Mouse (Mus musculus) MEL (cell line): ENCODE measurements around the gene Ephb2. TPM values are rescaled to one million over a fixed set of nuclear protein-coding genes. Genes with fewer than 3 reads are reported as not detected.

Experiments used
- DNase-seq: peaks from one replicate; pipeline ENCODE4 v3.0.0; 2011; ENCODE audit warnings: low read depth, low spot score
- H3K27ac ChIP-seq: 2 replicates; pipeline ENCODE4 v1.5.1; 2012; ENCODE audit warnings: low read depth, mild to moderate bottlenecking, control low read depth, low read length, moderate library complexity; ENCODE audit not compliant: control insufficient read depth
- H3K27me3 ChIP-seq, 2 experiments: fragments of 150-350 bp in 1 of 2; sonication (generic) in 1 of 2; 2 replicates each; pipeline ENCODE4 v1.6.1; 2012; ENCODE audit warnings: low read length in 2 of 2, mild to moderate bottlenecking in 2 of 2, improper control_type of control experiment in 1 of 2, moderate library complexity in 1 of 2; ENCODE audit not compliant: insufficient read depth in 2 of 2, control insufficient read depth in 1 of 2
- H3K36me3 ChIP-seq, 2 experiments: 2 replicates each; pipeline ENCODE4 v1.6.1; 2012 to 2014; ENCODE audit warnings: low read length in 2 of 2, improper control_type of control experiment in 1 of 2, inconsistent platforms in 1 of 2, mild to moderate bottlenecking in 1 of 2; ENCODE audit not compliant: insufficient read depth in 2 of 2, control insufficient read depth in 1 of 2
- H3K4me1 ChIP-seq, 2 experiments: fragments of 150-350 bp in 1 of 2; sonication (generic) in 1 of 2; 2 replicates each; pipeline ENCODE4 v1.6.1; 2012; ENCODE audit warnings: low read length in 2 of 2, improper control_type of control experiment in 1 of 2, mild to moderate bottlenecking in 1 of 2; ENCODE audit not compliant: insufficient read depth in 2 of 2, control insufficient read depth in 1 of 2
- H3K4me3 ChIP-seq, 2 experiments: fragments of 150-350 bp in 1 of 2; sonication (generic) in 1 of 2; 2 replicates each; pipeline ENCODE4 v1.5.1; 2012; ENCODE audit warnings: low read depth in 2 of 2, low read length in 2 of 2, mild to moderate bottlenecking in 2 of 2, moderate library complexity in 2 of 2, control low read depth in 1 of 2, improper control_type of control experiment in 1 of 2; ENCODE audit not compliant: control insufficient read depth in 1 of 2, insufficient read depth in 1 of 2
- H3K79me2 ChIP-seq: 2 replicates; pipeline ENCODE4 v1.6.1; 2012; ENCODE audit warnings: mild to moderate bottlenecking, low read length, moderate library complexity; ENCODE audit not compliant: control insufficient read depth, poor library complexity, insufficient read depth
- H3K9ac ChIP-seq: 2 replicates; pipeline ENCODE4 v1.6.1; 2012; ENCODE audit warnings: low read depth, mild to moderate bottlenecking, control low read depth, low read length, moderate library complexity; ENCODE audit not compliant: control insufficient read depth, poor library complexity, severe bottlenecking
- H3K9me3 ChIP-seq: fragments of 150-350 bp; sonication (generic); replicated peaks from 2 replicates; pipeline ENCODE4 v1.6.1; 2012; ENCODE audit warnings: mild to moderate bottlenecking, low read length, improper control_type of control experiment, moderate library complexity; ENCODE audit not compliant: insufficient read depth
- CTCF ChIP-seq, 3 experiments: IDR thresholded peaks in 2 of 3; conservative IDR thresholded peaks in 1 of 3; 2 replicates each; pipeline ENCODE4 v1.5.1; 2011 to 2012; ENCODE audit warnings: low read length in 3 of 3, low read depth in 2 of 3, mild to moderate bottlenecking in 2 of 3, improper control_type of control experiment in 1 of 3, inconsistent platforms in 1 of 3, mixed read lengths in 1 of 3, moderate library complexity in 1 of 3; ENCODE audit not compliant: control insufficient read depth in 1 of 3, insufficient read depth in 1 of 3, poor library complexity in 1 of 3, severe bottlenecking in 1 of 3
- EP300 ChIP-seq, 2 experiments: IDR thresholded peaks; 2 replicates each; pipeline ENCODE4 v1.6.1; 2011; ENCODE audit warnings: improper control_type of control experiment in 2 of 2, low read length in 2 of 2, low read depth in 1 of 2, mild to moderate bottlenecking in 1 of 2
- GABPA ChIP-seq: IDR thresholded peaks from 2 replicates; pipeline ENCODE4 v1.6.1; 2012; ENCODE audit warnings: low read depth, mild to moderate bottlenecking, inconsistent platforms, low read length, improper control_type of control experiment, moderate library complexity
- JUND ChIP-seq: IDR thresholded peaks from 2 replicates; pipeline ENCODE4 v1.6.1; 2011; ENCODE audit warnings: low read depth, mild to moderate bottlenecking, improper control_type of control experiment, low read length
- MAFK ChIP-seq: IDR thresholded peaks from 2 replicates; pipeline ENCODE4 v1.6.1; 2011; ENCODE audit warnings: low read depth, mild to moderate bottlenecking, low read length, improper control_type of control experiment, borderline replicate concordance
- MEF2A ChIP-seq: IDR thresholded peaks from 2 replicates; pipeline ENCODE4 v1.6.1; 2014; ENCODE audit warnings: low read depth, mild to moderate bottlenecking, inconsistent platforms, low read length, improper control_type of control experiment; ENCODE audit not compliant: poor library complexity, insufficient replicate concordance, severe bottlenecking; ENCODE audit errors: extremely low read depth
- MYB ChIP-seq: IDR thresholded peaks from 2 replicates; pipeline ENCODE4 v1.6.1; 2011; ENCODE audit warnings: mild to moderate bottlenecking, low read depth, low read length, improper control_type of control experiment
- MYC ChIP-seq: IDR thresholded peaks from 2 replicates; pipeline ENCODE4 v1.6.1; 2011; ENCODE audit warnings: low read depth, mild to moderate bottlenecking, low read length, improper control_type of control experiment, moderate library complexity
- NRF1 ChIP-seq: IDR thresholded peaks from 2 replicates; pipeline ENCODE4 v1.6.1; 2014; ENCODE audit warnings: low read depth, mild to moderate bottlenecking, inconsistent platforms, low read length, improper control_type of control experiment, moderate library complexity; ENCODE audit not compliant: poor library complexity, insufficient read depth, severe bottlenecking
- RAD21 ChIP-seq: IDR thresholded peaks from 2 replicates; pipeline ENCODE4 v1.6.1; 2011; ENCODE audit warnings: mild to moderate bottlenecking, low read depth, low read length, improper control_type of control experiment
- RCOR1 ChIP-seq: IDR thresholded peaks from 2 replicates; pipeline ENCODE4 v1.6.1; 2012; ENCODE audit warnings: low read depth, mild to moderate bottlenecking, inconsistent platforms, low read length, improper control_type of control experiment
- SMC3 ChIP-seq: IDR thresholded peaks from 2 replicates; pipeline ENCODE4 v1.6.1; 2011; ENCODE audit warnings: low read depth, low read length, improper control_type of control experiment
- TBP ChIP-seq: IDR thresholded peaks from 2 replicates; pipeline ENCODE4 v1.8.0; 2011; ENCODE audit warnings: low read depth, low read length, improper control_type of control experiment
- ZC3H11A ChIP-seq: IDR thresholded peaks from 2 replicates; pipeline ENCODE4 v1.6.1; 2012; ENCODE audit warnings: low read depth, mild to moderate bottlenecking, inconsistent platforms, low read length, improper control_type of control experiment
- ZKSCAN1 ChIP-seq: IDR thresholded peaks from 2 replicates; pipeline ENCODE4 v1.6.1; 2012; ENCODE audit warnings: low read depth, mild to moderate bottlenecking, inconsistent platforms, low read length, improper control_type of control experiment, moderate library complexity
- ZNF384 ChIP-seq: IDR thresholded peaks from 2 replicates; pipeline ENCODE4 v1.6.1; 2012; ENCODE audit warnings: low read depth, mild to moderate bottlenecking, inconsistent platforms, low read length, improper control_type of control experiment
- polyA plus RNA-seq, 2 experiments: library from polyadenylated mRNA; stranded (reverse) in 1 of 2; unstranded in 1 of 2; fragments of >175 nt in 1 of 2; fragments of >200 nt in 1 of 2; gene quantifications; 2 replicates each; pipeline versions ENCODE4 v1.2.1 to v1.2.4; 2012; ENCODE audit warnings: low replicate concordance in 2 of 2, low read depth in 1 of 2; ENCODE audit not compliant: insufficient read length in 2 of 2, insufficient read depth in 1 of 2, missing spikeins in 1 of 2
- total RNA-seq: library from RNA; depleted of rRNA; stranded (reverse); fragments of 300-350 nt; gene quantifications from 2 replicates; pipeline ENCODE4 v1.2.3, GENCODE M21; 2012

Gene Ephb2
- total and polyA plus RNA-seq, 3 experiments = 1.9 to 4.1 TPM; not detected in 1

- Histone ChIP-seq H3K27ac (no peak overlapping the region), H3K4me1 (no peaks in the 10 kb centered on the region), H3K79me2 (no peaks in the 10 kb centered on the region), H3K9me3 (no peaks in the 10 kb centered on the region), H3K9ac (no peak overlapping the region), H3K36me3 (no peaks in the 10 kb centered on the region), H3K4me3 (no peak overlapping the region), H3K27me3 (no peaks in the 10 kb centered on the region; a peak in 2 of 4 replicates)
- DNase-seq = no peak
- TF ChIP-seq MYC (no peak), GABPA (no peak), TBP (no peak), RCOR1 (no peak), EP300 (IDR thresholded peaks at IDR 0.05; ENCODE audit: low read depth in 1 of 2, low read length in 2 of 2) (no peak), ZKSCAN1 (no peak), NRF1 (no peak), JUND (no peak)
Measured at GRCm38 (mm10) chr4:136878171-136878570, 42.4 kb upstream of the Ephb2 start.

- Histone ChIP-seq H3K9me3 (no peaks in the 10 kb centered on the region), H3K4me3 (no peak overlapping the region), H3K9ac (no peak overlapping the region), H3K27me3 (no peaks in the 10 kb centered on the region; a peak in 2 of 4 replicates), H3K4me1 (no peaks in the 10 kb centered on the region), H3K79me2 (no peaks in the 10 kb centered on the region), H3K27ac (no peak overlapping the region), H3K36me3 (no peaks in the 10 kb centered on the region)
- DNase-seq = peak; percentile 16
- TF ChIP-seq ZNF384 (no peak), ZC3H11A (0 out of 2 replicates have a peak, but pooled peaks have one; percentile 7), JUND (no peak), RAD21 (peak; percentile 55), TBP (no peak), CTCF (IDR thresholded peaks at IDR 0.05 in 2 of 3, conservative IDR thresholded peaks at IDR 0.05 in 1 of 3; ENCODE audit: control insufficient read depth in 1 of 3, insufficient read depth in 1 of 3, low read depth in 2 of 3, low read length in 3 of 3, poor library complexity in 1 of 3, severe bottlenecking in 1 of 3) (peak; percentile 13 to 63 (median 54); a peak in 5 of 6 replicates), EP300 (IDR thresholded peaks at IDR 0.05; ENCODE audit: low read depth in 1 of 2, low read length in 2 of 2) (no peak), MYB (no peak), SMC3 (peak; percentile 59), MEF2A (no peak), NRF1 (no peak), MAFK (no peak)
- TF ChIP-seq, all 39 proteins: peak for 4
Measured at GRCm38 (mm10) chr4:136876971-136877370, 41.2 kb upstream of the Ephb2 start.
